Mouse (Mus musculus) heart, postnatal 4 days (tissue): Measurements from ENCODE around the gene Fyb. TPM values are rescaled to one million over a fixed set of nuclear protein-coding genes. Genes with fewer than 3 reads are reported as not detected.
"Not testable (repeated sequence)": the region's sequence is repeated elsewhere in the genome, so short reads cannot be mapped to it uniquely, and the experiment has no call there.

Experiments used
- DNase-seq: peaks from one replicate; pipeline ENCODE4 v3.0.0; 2021
- total RNA-seq, 2 experiments: library from RNA; stranded (reverse); gene quantifications; 2 replicates each; pipeline ENCODE4 v1.2.3; 2021

The Fyb gene
- total RNA-seq, 2 experiments from 2014 or later: 6.1 to 24.8 TPM

GRCm38 (mm10) chr15:6562161-6562560 is 39.5 kb downstream of the Fyb start:
- DNase-seq: no peak

GRCm38 (mm10) chr15:6562629-6563028 is 40.0 kb downstream of the Fyb start:
- no peak for DNase-seq

GRCm38 (mm10) chr15:6564977-6565421 is 42.3 kb downstream of the Fyb start:
- DNase-seq: peak; percentile 86

GRCm38 (mm10) chr15:6565873-6566272 is 43.2 kb downstream of the Fyb start:
- DNase-seq: no peak

- DNase-seq: no peak
Measured at GRCm38 (mm10) chr15:6567993-6568392, 45.3 kb downstream of the Fyb start.

- DNase-seq: no peak
Measured at GRCm38 (mm10) chr15:6568605-6569004, 46.0 kb downstream of the Fyb start.

- no peak for DNase-seq
Measured at GRCm38 (mm10) chr15:6569074-6569473, 46.4 kb downstream of the Fyb start.

- DNase-seq: no peak
Measured at GRCm38 (mm10) chr15:6570164-6570861, 47.7 kb downstream of the Fyb start.

GRCm38 (mm10) chr15:6570876-6571275 is 48.2 kb downstream of the Fyb start:
- DNase-seq: peak; percentile 76

GRCm38 (mm10) chr15:6574283-6574960 is 51.8 kb downstream of the Fyb start:
- no peak for DNase-seq

- no peak for DNase-seq
Measured at GRCm38 (mm10) chr15:6577971-6578370, 55.3 kb downstream of the Fyb start.

GRCm38 (mm10) chr15:6578654-6579053 is 56.0 kb downstream of the Fyb start:
- no peak for DNase-seq

- no peak for DNase-seq
Measured at GRCm38 (mm10) chr15:6579194-6579768, 56.6 kb downstream of the Fyb start.

- no peak for DNase-seq
Measured at GRCm38 (mm10) chr15:6579769-6580261, 57.2 kb downstream of the Fyb start.

- no peak for DNase-seq
Measured at GRCm38 (mm10) chr15:6584645-6585044, 62.0 kb downstream of the Fyb start.

GRCm38 (mm10) chr15:6586351-6586750 is 63.7 kb downstream of the Fyb start:
- DNase-seq: not testable (repeated sequence)

GRCm38 (mm10) chr15:6587526-6587925 is 64.9 kb downstream of the Fyb start:
- no peak for DNase-seq

- no peak for DNase-seq
Measured at GRCm38 (mm10) chr15:6588192-6588591, 65.5 kb downstream of the Fyb start.

- no peak for DNase-seq
Measured at GRCm38 (mm10) chr15:6590846-6591451, 68.3 kb downstream of the Fyb start.

- no peak for DNase-seq
Measured at GRCm38 (mm10) chr15:6591527-6591926, 68.9 kb downstream of the Fyb start.

GRCm38 (mm10) chr15:6592561-6593253 is 70.1 kb downstream of the Fyb start:
- DNase-seq: no peak

GRCm38 (mm10) chr15:6593254-6593623 is 70.6 kb downstream of the Fyb start:
- no peak for DNase-seq

GRCm38 (mm10) chr15:6598626-6599025 is 76.0 kb downstream of the Fyb start:
- no peak for DNase-seq
